Mouse (Mus musculus): ENCODE measurements around the gene Map4. TPM values are rescaled to one million over a fixed set of nuclear protein-coding genes. Genes with fewer than 3 reads are reported as not detected.

Gene Map4
- total and polyA plus RNA-seq, 3 experiments = 14.4 to 45.8 (median 28.9) TPM

- no peak for TF ChIP-seq CHD2 (IDR thresholded peaks at IDR 0.05; ENCODE audit: low read length)
Observed at GRCm38 (mm10) chr9:110100627-110101600, 169.7 kb downstream of the Map4 start (continued).

GRCm38 (mm10) chr9:110116353-110116976, 185.2 kb downstream of the Map4 start:
- dilution Hi-C loops (cut with MboI; ENCODE audit: extremely low pct_ligation_motif_present, extremely low pct_unique_long_range_greater_than_20kb, low sequenced_read_pairs) = no loop called here
- H3K79me2 ChIP-seq (replicated peaks; ENCODE audit: control insufficient read depth, extremely low read depth, insufficient read depth, poor library complexity, severe bottlenecking) = peaks cover 23% of the 10 kb centered on the region; the same call in 1 of the 2 replicates
- TF ChIP-seq MYC (IDR thresholded peaks at IDR 0.05; ENCODE audit: low read depth, low read length) (0 out of 2 replicates have a peak, but pooled peaks have one; percentile 17), SIN3A (IDR thresholded peaks at IDR 0.05; ENCODE audit: low read length) (no peak), TCF12 (IDR thresholded peaks at IDR 0.05; ENCODE audit: low read depth, low read length) (peak; percentile 20; the same call in 1 of the 2 replicates), CHD2 (IDR thresholded peaks at IDR 0.05; ENCODE audit: low read length) (peak; percentile 53; the same call in 1 of the 2 replicates)
- peaks cover 0 to 25% of the 10 kb centered on the region in 2 experiments; a peak in 2 of 4 replicates for H3K4me1 ChIP-seq (ENCODE audit: control insufficient read depth in 1 of 2, insufficient read depth in 2 of 2)
- peak overlapping the region; percentile 81 for H3K4me2 ChIP-seq (ENCODE audit: insufficient read depth, low read depth, poor library complexity, severe bottlenecking)
- peak overlapping the region; percentile 80 for H3K9ac ChIP-seq (ENCODE audit: insufficient read depth, low read depth)
- peak overlapping the region; percentile 77 to 88 (median 87) for H3K4me3 ChIP-seq (replicated peaks in 1 of 3; ENCODE audit: low read depth in 2 of 3, low read length in 2 of 3, poor library complexity in 1 of 3)
- no peak for DNase-seq (ENCODE audit: extremely low read depth)
- H3K27me3 ChIP-seq (replicated peaks) = no peaks in the 10 kb centered on the region
- H3K36me3 ChIP-seq (replicated peaks in 1 of 2; ENCODE audit: control insufficient read depth in 1 of 2, insufficient read depth in 1 of 2, low read length in 1 of 2) = peaks cover 9 to 45% of the 10 kb centered on the region in 2 experiments
- H3K27ac ChIP-seq (ENCODE audit: insufficient read depth, low read depth) = peak overlapping the region; percentile 83
- H3K9me3 ChIP-seq (replicated peaks; ENCODE audit: low read length) = no peaks in the 10 kb centered on the region
- in situ Hi-C loops (cut with MboI; ENCODE audit: low pct_ligation_motif_present, low pct_unique_long_range_greater_than_20kb, low sequenced_read_pairs) = no loop called here

- peaks cover 8 to 40% of the 10 kb centered on the region in 2 experiments for H3K36me3 ChIP-seq (replicated peaks in 1 of 2; ENCODE audit: control insufficient read depth in 1 of 2, insufficient read depth in 1 of 2, low read length in 1 of 2)
- dilution Hi-C loops (cut with MboI; ENCODE audit: extremely low pct_ligation_motif_present, extremely low pct_unique_long_range_greater_than_20kb, low sequenced_read_pairs) (no loop called here), in situ Hi-C loops (cut with MboI; ENCODE audit: low pct_ligation_motif_present, low pct_unique_long_range_greater_than_20kb, low sequenced_read_pairs) (no loop called here)
- H3K27ac ChIP-seq (ENCODE audit: insufficient read depth, low read depth) = peak within 1 kb of the TSS; percentile 83
- H3K4me2 ChIP-seq (ENCODE audit: insufficient read depth, low read depth, poor library complexity, severe bottlenecking) = peak within 1 kb of the TSS; percentile 81
- H3K9ac ChIP-seq (ENCODE audit: insufficient read depth, low read depth) = peak within 1 kb of the TSS; percentile 80
- H3K4me1 ChIP-seq (ENCODE audit: control insufficient read depth in 1 of 2, insufficient read depth in 2 of 2) = peaks cover 0 to 25% of the 10 kb centered on the region in 2 experiments; a peak in 2 of 4 replicates
- peak; percentile 83 for DNase-seq (ENCODE audit: extremely low read depth)
- H3K4me3 ChIP-seq (replicated peaks in 1 of 3; ENCODE audit: low read depth in 2 of 3, low read length in 2 of 3, poor library complexity in 1 of 3) = peak within 1 kb of the TSS; percentile 77 to 88 (median 87)
- H3K27me3 ChIP-seq (replicated peaks) = no peaks in the 10 kb centered on the region
- no peaks in the 10 kb centered on the region for H3K9me3 ChIP-seq (replicated peaks; ENCODE audit: low read length)
- H3K79me2 ChIP-seq (replicated peaks; ENCODE audit: control insufficient read depth, extremely low read depth, insufficient read depth, poor library complexity, severe bottlenecking) = peaks cover 23% of the 10 kb centered on the region; the same call in 1 of the 2 replicates
- TF ChIP-seq MXI1 (IDR thresholded peaks at IDR 0.05; ENCODE audit: low read depth, low read length) = peak; percentile 74; the same call in 1 of the 2 replicates
- TF ChIP-seq POLR2AphosphoS2 (IDR thresholded peaks at IDR 0.05; ENCODE audit: low read depth, low read length) = 0 out of 2 replicates have a peak, but pooled peaks have one; percentile 22
- TF ChIP-seq POLR2A (IDR thresholded peaks at IDR 0.05; ENCODE audit: low read depth, low read length) = peak; percentile 82
- 0 out of 2 replicates have a peak, but pooled peaks have one; percentile 52 for TF ChIP-seq TCF12 (IDR thresholded peaks at IDR 0.05; ENCODE audit: low read depth, low read length)
- peak; percentile 98 for TF ChIP-seq UBTF (IDR thresholded peaks at IDR 0.05; ENCODE audit: low read depth, low read length)
- 0 out of 2 replicates have a peak, but pooled peaks have one; percentile 49 for TF ChIP-seq MAZ (IDR thresholded peaks at IDR 0.05; ENCODE audit: low read depth, low read length)
- no peak; the same call in 1 of the 2 replicates for TF ChIP-seq SIN3A (IDR thresholded peaks at IDR 0.05; ENCODE audit: low read length)
- TF ChIP-seq RCOR1 (conservative IDR thresholded peaks at IDR 0.05; ENCODE audit: low read depth, low read length) = 0 out of 2 replicates have a peak, but pooled peaks have one; percentile 54
- TF ChIP-seq SMC3 (IDR thresholded peaks at IDR 0.05; ENCODE audit: low read depth, low read length) = no peak
- 0 out of 2 replicates have a peak, but pooled peaks have one; percentile 79 for TF ChIP-seq ZMIZ1 (IDR thresholded peaks at IDR 0.05; ENCODE audit: low read depth, low read length)
- 0 out of 2 replicates have a peak, but pooled peaks have one; percentile 46 for TF ChIP-seq TBP (conservative IDR thresholded peaks at IDR 0.05; ENCODE audit: low read depth, low read length)
- peak; percentile 93 for TF ChIP-seq KAT2A (IDR thresholded peaks at IDR 0.05; ENCODE audit: insufficient replicate concordance, low read length)
- peak; percentile 59; the same call in 1 of the 2 replicates for TF ChIP-seq CHD2 (IDR thresholded peaks at IDR 0.05; ENCODE audit: low read length)
- no peak for TF ChIP-seq JUND (conservative IDR thresholded peaks at IDR 0.05; ENCODE audit: low read depth, low read length)
- TF ChIP-seq NRF1 (IDR thresholded peaks at IDR 0.05; ENCODE audit: low read depth, low read length) = peak; percentile 84
- peak; percentile 97 for TF ChIP-seq HCFC1 (IDR thresholded peaks at IDR 0.05; ENCODE audit: low read depth, low read length)
- TF ChIP-seq CTCF (conservative IDR thresholded peaks at IDR 0.05 in 1 of 2, IDR thresholded peaks at IDR 0.05 in 1 of 2; ENCODE audit: low read depth in 2 of 2, low read length in 2 of 2) = no peak
- no peak for TF ChIP-seq RAD21 (IDR thresholded peaks at IDR 0.05; ENCODE audit: low read depth, low read length)
- peak; percentile 34; the same call in 1 of the 2 replicates for TF ChIP-seq GABPA (IDR thresholded peaks at IDR 0.05; ENCODE audit: insufficient replicate concordance, low read depth, low read length)
- peak; percentile 97 for TF ChIP-seq ELF1 (IDR thresholded peaks at IDR 0.05; ENCODE audit: low read depth, low read length)
- no peak for TF ChIP-seq E2F4 (IDR thresholded peaks at IDR 0.05; ENCODE audit: insufficient replicate concordance, low read depth, low read length)
- peak; percentile 90 for TF ChIP-seq NELFE (IDR thresholded peaks at IDR 0.05; ENCODE audit: low read depth, low read length)
Observed at GRCm38 (mm10) chr9:110116977-110117778, 185.9 kb downstream of the Map4 start, which contains the start of gene Smarcc1. TSS of gene Smarcc1 (plus strand) at chr9:110117708.

All from CH12.LX (cell line).